Mouse (Mus musculus): ENCODE measurements around the gene Samd14.
"Not testable (repeated sequence)": the region's sequence is repeated elsewhere in the genome, so short reads cannot be mapped to it uniquely, and the experiment has no call there.

Gene Samd14

DNA sequence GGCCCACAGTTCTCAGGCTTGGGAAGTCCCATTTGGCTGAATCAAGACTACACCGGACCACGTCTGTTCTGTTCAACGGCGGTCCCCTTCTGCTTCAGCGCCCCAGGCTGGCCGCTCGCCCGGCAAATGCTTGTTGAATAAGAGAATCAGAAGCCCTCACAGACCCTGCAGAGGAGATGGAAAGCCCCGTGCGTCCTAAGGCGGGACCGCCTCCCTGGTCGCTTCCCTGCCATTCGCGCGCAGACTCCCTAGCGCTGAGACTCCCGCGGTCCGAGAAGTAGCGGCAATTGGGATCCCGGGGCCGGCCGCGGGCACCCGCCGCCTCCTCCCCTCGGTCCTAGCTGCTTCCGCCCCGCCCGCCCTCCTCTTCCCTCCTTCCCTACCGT lies at the start of gene Samd14:
Samd14 (plus strand) TSS at position 251 of the 386 bp plus-strand sequence.
- in situ Hi-C loops (cut with MboI; ENCODE audit: low sequenced_read_pairs), result no loop called here

GRCm38 (mm10) chr11:94962534-94963101 lies 47.1 kb upstream of the Samd14 start:
- in situ Hi-C loops (cut with MboI; ENCODE audit: low sequenced_read_pairs), result no loop called here

DNA sequence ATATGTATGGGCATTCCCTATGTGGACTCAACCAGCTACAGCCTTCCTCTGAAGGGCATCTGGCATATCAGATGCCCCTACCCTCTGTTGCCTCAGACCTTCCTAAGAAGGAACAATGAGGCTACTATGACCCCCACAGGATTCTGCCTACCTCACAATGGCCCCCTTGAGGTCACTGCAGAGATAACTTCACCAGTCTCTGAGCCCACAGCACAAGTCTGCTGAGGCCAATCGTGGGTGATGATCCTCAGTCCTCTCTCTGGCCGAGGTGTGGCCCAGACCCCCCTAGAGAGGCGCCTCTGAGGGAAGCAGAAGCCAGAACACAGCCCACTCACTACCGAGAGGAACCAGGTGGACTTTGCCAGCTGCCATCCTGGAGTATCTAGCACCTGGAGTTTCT lies 42.3 kb upstream of the Samd14 start, which contains the start of gene Hils1:
Hils1 (plus strand) TSS at position 175 of the 400 bp plus-strand sequence.
- in situ Hi-C loops (cut with MboI; ENCODE audit: low sequenced_read_pairs), result no loop called here

DNA sequence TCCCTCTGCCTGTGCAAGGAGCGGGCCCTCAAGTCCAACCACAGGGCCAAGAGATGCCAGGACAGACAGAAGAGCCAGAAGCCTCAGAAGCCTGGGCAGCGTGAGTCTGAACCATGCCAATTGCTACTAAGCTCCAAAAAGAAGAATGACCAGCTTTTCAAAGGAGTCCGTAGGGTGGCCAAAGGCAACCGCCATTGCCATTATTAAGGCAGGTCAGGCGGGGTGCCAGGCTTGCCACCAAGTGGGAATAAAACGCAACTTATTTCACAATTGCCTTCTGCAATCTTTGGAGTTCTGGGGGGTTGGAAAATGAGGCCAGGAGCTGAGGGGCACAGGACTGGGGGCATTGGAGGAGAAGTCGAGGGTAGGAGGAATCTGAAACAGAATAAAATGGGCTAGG lies 41.5 kb upstream of the Samd14 start:
- in situ Hi-C loops (cut with MboI; ENCODE audit: low sequenced_read_pairs), result no loop called here

GRCm38 (mm10) chr11:94969709-94970108 lies 40.0 kb upstream of the Samd14 start:
- in situ Hi-C loops (cut with MboI; ENCODE audit: low sequenced_read_pairs), result not testable (repeated sequence)

- in situ Hi-C loops (cut with MboI; ENCODE audit: low sequenced_read_pairs), result no loop called here
Measured at GRCm38 (mm10) chr11:94970210-94970943, 39.3 kb upstream of the Samd14 start.

GRCm38 (mm10) chr11:94971895-94972615 lies 37.6 kb upstream of the Samd14 start:
- in situ Hi-C loops (cut with MboI; ENCODE audit: low sequenced_read_pairs), result no loop called here

- in situ Hi-C loops (cut with MboI; ENCODE audit: low sequenced_read_pairs), result no loop called here
Measured at GRCm38 (mm10) chr11:94972887-94973286, 36.8 kb upstream of the Samd14 start.

DNA sequence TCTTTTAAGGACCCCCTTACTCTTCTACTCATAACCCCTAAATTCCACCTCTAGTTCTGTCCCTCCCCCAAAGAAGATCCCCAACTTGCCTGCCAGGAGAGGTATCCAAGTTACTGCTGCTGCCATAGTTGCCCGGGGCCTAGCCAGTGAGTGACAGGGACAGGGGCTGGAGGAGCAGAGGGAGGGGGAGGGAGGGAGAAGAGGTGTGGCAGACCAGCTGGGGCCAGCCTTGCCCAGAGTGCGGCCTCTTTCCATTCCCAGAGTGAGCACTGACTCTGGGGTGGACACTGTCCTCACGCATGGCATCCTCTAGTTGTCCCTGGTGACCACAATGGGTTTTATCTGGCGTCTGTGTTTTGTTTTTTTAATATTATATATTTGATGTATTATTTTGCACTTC lies 36.4 kb upstream of the Samd14 start:
- in situ Hi-C loops (cut with MboI; ENCODE audit: low sequenced_read_pairs), result no loop called here

DNA sequence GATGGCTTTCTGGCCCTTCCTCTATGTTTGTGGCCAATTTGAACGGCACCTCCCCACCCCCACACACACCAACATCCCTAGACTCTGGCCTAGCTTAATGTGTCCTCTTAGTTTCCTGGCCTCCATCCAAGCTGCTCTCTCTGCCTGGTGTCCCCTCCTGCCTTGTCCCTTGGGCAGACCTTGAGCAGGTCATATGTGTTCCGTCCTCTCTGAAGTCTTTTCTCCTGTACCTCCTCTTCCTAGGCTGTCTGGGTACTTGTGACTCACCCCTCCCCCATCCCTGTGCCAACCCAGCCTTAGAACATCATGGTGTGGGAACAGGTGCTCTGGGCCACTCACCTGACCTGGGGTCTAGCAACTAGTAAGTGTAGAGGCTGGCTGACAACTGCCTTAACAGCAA lies 34.7 kb upstream of the Samd14 start:
- in situ Hi-C loops (cut with MboI; ENCODE audit: low sequenced_read_pairs), result no loop called here

- in situ Hi-C loops (cut with MboI; ENCODE audit: low sequenced_read_pairs), result no loop called here
Measured at GRCm38 (mm10) chr11:94976199-94976598, 33.5 kb upstream of the Samd14 start, which contains the start of gene Sgca. Gene Sgca (minus strand): TSS chr11:94976327.

- in situ Hi-C loops (cut with MboI; ENCODE audit: low sequenced_read_pairs), result no loop called here
Measured at GRCm38 (mm10) chr11:94978178-94978915, 31.3 kb upstream of the Samd14 start.

DNA sequence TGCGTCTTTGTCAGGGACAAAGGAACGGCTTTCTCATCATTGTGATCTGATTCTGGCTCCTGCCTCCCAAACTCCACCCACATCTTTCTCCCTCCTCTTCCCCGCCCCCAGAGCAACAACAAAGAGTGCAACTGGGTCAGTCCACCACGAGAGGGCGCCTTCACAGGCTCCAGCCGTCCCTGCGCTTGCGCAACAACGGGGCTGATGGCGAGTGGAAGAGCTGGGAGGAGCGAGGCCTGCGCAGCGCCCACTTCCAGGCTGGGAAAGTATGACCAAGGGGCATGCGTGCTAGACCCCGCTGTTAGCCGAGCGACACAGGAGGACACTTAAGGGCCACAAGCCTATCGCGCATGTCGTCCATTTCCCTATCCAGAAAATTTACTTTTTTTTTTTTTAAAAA lies 30.7 kb upstream of the Samd14 start:
- in situ Hi-C loops (cut with MboI; ENCODE audit: low sequenced_read_pairs), result no loop called here

GRCm38 (mm10) chr11:94979462-94980179 lies 30.1 kb upstream of the Samd14 start:
- in situ Hi-C loops (cut with MboI; ENCODE audit: low sequenced_read_pairs), result no loop called here

- in situ Hi-C loops (cut with MboI; ENCODE audit: low sequenced_read_pairs), result no loop called here
Measured at GRCm38 (mm10) chr11:94985140-94985539, 24.5 kb upstream of the Samd14 start.

GRCm38 (mm10) chr11:94985822-94986221 lies 23.9 kb upstream of the Samd14 start:
- in situ Hi-C loops (cut with MboI; ENCODE audit: low sequenced_read_pairs), result no loop called here

GRCm38 (mm10) chr11:94986435-94986834 lies 23.2 kb upstream of the Samd14 start:
- in situ Hi-C loops (cut with MboI; ENCODE audit: low sequenced_read_pairs), result no loop called here

DNA sequence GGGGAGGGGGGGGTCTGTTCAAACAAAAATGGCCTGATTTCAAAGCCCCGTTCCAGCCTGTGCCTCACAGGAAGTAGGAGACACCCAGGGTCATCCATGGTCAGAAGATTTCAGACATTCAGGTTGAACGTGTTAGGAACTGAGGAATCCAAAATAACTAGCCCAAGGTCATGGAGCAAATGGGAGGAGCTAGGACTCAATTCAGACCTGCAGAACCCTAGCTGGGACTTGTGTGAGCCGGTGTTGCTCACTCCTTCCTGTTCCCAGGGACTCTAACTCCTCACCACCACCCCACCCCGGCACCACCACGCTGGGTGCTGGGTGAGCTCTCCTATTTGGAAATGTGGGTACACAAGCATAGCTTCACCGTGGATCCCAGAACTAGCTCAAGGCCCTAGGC lies 22.3 kb upstream of the Samd14 start:
- in situ Hi-C loops (cut with MboI; ENCODE audit: low sequenced_read_pairs), result no loop called here

DNA sequence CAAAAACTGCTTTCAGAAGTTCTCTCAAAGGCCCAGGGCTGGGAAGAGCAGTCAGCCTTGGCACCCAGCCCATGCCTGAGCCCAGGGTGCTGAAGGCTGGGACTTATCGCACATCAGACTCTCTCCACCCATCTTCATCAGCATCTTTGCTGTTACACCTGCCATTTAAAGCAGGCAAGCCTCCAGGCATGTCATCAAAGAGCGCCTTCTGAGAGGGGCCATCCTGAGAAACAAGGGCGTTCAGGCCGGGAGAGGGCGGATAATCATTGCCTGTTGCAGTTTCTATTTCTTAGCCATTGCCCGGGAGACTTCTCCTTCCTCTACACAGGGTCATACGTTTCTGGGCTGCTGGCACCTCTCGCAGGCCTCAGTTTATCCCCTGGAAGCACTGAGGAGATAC lies 21.8 kb upstream of the Samd14 start:
- in situ Hi-C loops (cut with MboI; ENCODE audit: low sequenced_read_pairs), result no loop called here

DNA sequence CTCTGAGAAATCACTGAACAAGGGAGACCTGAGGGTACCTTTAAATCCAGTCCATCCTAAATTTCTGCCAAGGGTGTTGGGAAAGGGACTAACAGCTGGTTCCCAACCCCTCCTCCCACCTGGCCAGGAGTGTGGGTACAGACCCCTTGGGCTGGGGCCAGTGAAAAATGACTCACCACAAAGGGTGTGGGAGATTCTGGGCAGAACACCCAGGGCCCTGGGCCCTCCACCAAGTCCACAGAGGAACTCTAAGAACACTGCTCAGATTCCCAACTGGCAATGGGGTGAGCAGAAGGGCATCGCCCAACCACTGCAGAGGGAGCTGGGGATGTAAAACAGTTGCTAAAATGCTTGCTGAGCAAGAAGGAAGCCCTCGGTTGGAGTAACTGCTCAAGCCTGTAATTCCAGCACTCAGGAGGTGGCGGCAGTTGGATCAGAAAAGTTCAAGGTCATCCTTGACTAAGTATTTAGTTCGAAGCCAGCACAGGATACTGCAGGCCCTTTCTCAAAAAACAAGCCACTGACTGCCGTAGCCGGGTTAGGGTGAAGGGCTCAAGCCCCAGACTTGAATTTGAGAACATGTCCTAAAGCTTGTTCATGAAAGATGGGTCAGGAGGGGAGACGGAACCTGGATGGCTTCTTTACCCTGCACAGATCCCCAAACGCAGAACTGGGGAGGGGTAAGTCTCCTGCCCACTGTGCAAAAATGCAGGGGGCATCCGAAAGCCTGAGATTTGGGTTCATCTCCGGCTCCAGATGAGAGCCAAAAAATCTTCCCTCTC lies 20.7 kb upstream of the Samd14 start:
- in situ Hi-C loops (cut with MboI; ENCODE audit: low sequenced_read_pairs), result no loop called here
